Mouse (Mus musculus) layer of hippocampus, postnatal 25 days (tissue): ENCODE measurements around the gene Fancg. TPM values are rescaled to one million over a fixed set of nuclear protein-coding genes. Genes with fewer than 3 reads are reported as not detected.

Experiments used
- total RNA-seq, 2 experiments: library from RNA; stranded (reverse); gene quantifications; 2 replicates each; pipeline ENCODE4 v1.2.3; 2021

The Fancg gene
- total RNA-seq, 2 experiments from 2014 or later: 7.7 to 8.7 TPM

Other genes starting within 250 kb of the Fancg start
- not detected for gene Ccl21a, start 236.5 kb downstream of the Fancg start, total RNA-seq
- gene Fam205a1, start 156.6 kb downstream of the Fancg start, total RNA-seq: under 1 TPM; 0.12 to 0.20 TPM
- under 1 TPM; 0.64 to 0.80 TPM for gene Gm12394, start 153.7 kb downstream of the Fancg start, total RNA-seq
- gene Fam205c, start 136.3 kb downstream of the Fancg start, total RNA-seq: under 1 TPM; 0.64 to 0.87 TPM
- 100 to 1,000 TPM; 137 to 149 TPM for gene Phf24, start 93.8 kb downstream of the Fancg start, total RNA-seq
- 100 to 1,000 TPM; 208 to 224 TPM for gene Dnajb5, start 60.7 kb downstream of the Fancg start, total RNA-seq
- gene 1700022I11Rik, start 40.9 kb downstream of the Fancg start, total RNA-seq: not detected
- gene Vcp, start 10.0 kb downstream of the Fancg start, total RNA-seq: 100 to 1,000 TPM; 191 to 201 TPM
- 10 to 100 TPM; 33.9 TPM for gene Pigo, start 15.3 kb upstream of the Fancg start, total RNA-seq
- gene Stoml2, start 21.2 kb upstream of the Fancg start, total RNA-seq: 100 to 1,000 TPM in 1 of 2 experiments, 10 to 100 TPM in 1; 85.6 to 108 TPM
- gene Fam214b, start 35.7 kb upstream of the Fancg start, total RNA-seq: 10 to 100 TPM; 32.9 to 37.7 TPM
- 10 to 100 TPM; 32.7 to 49.6 TPM for gene Unc13b, start 48.4 kb upstream of the Fancg start, total RNA-seq